Mouse (Mus musculus): Measurements from ENCODE around the gene 1700025G04Rik.

- TF ChIP-seq CTCF (IDR thresholded peaks at IDR 0.05; ENCODE audit: low read depth) (no peak), EP300 (IDR thresholded peaks at IDR 0.05; ENCODE audit: low read depth) (no peak)
These were observed 228.5 kb downstream of the 1700025G04Rik start for GRCm38 (mm10) chr1:151861334-151861995.

Data from heart, postnatal 0 days (tissue).